Mouse (Mus musculus): ENCODE data around the gene Nedd9.

The Nedd9 gene

GRCm38 (mm10) chr13:41486606-41487408 is at the start of gene Nedd9:
Gene Nedd9, minus strand, starts transcription at chr13:41487362.
- in situ Hi-C loops (cut with MseI, MboI) = no loop called here

GRCm38 (mm10) chr13:41532625-41533024 is 45.5 kb upstream of the Nedd9 start:
- in situ Hi-C loops (cut with MseI, MboI) = no loop called here

GRCm38 (mm10) chr13:41530326-41530725 is 43.2 kb upstream of the Nedd9 start:
- in situ Hi-C loops (cut with MseI, MboI) = no loop called here

- in situ Hi-C loops (cut with MseI, MboI) = no loop called here
Observed at GRCm38 (mm10) chr13:41524208-41524607, 37.0 kb upstream of the Nedd9 start.

- in situ Hi-C loops (cut with MseI, MboI) = no loop called here
Observed at GRCm38 (mm10) chr13:41521296-41521695, 34.1 kb upstream of the Nedd9 start.

GRCm38 (mm10) chr13:41520549-41521161 is 33.5 kb upstream of the Nedd9 start:
- in situ Hi-C loops (cut with MseI, MboI) = no loop called here

GRCm38 (mm10) chr13:41519792-41520191 is 32.6 kb upstream of the Nedd9 start:
- in situ Hi-C loops (cut with MseI, MboI) = no loop called here

GRCm38 (mm10) chr13:41517193-41517592 is 30.0 kb upstream of the Nedd9 start:
- in situ Hi-C loops (cut with MseI, MboI) = no loop called here

GRCm38 (mm10) chr13:41515749-41516148 is 28.6 kb upstream of the Nedd9 start:
- in situ Hi-C loops (cut with MseI, MboI) = no loop called here

- in situ Hi-C loops (cut with MseI, MboI) = no loop called here
Observed at GRCm38 (mm10) chr13:41514918-41515317, 27.8 kb upstream of the Nedd9 start.

GRCm38 (mm10) chr13:41513456-41513855 is 26.3 kb upstream of the Nedd9 start:
- in situ Hi-C loops (cut with MseI, MboI) = no loop called here

- in situ Hi-C loops (cut with MseI, MboI) = no loop called here
Observed at GRCm38 (mm10) chr13:41512243-41512642, 25.1 kb upstream of the Nedd9 start.

GRCm38 (mm10) chr13:41510631-41511419 is 23.7 kb upstream of the Nedd9 start:
- in situ Hi-C loops (cut with MseI, MboI) = no loop called here

- in situ Hi-C loops (cut with MseI, MboI) = no loop called here
Observed at GRCm38 (mm10) chr13:41505594-41505993, 18.4 kb upstream of the Nedd9 start.

GRCm38 (mm10) chr13:41504997-41505396 is 17.8 kb upstream of the Nedd9 start:
- in situ Hi-C loops (cut with MseI, MboI) = no loop called here

GRCm38 (mm10) chr13:41504448-41504847 is 17.3 kb upstream of the Nedd9 start:
- in situ Hi-C loops (cut with MseI, MboI) = no loop called here

- in situ Hi-C loops (cut with MseI, MboI) = no loop called here
Observed at GRCm38 (mm10) chr13:41502917-41503301, 15.7 kb upstream of the Nedd9 start.

GRCm38 (mm10) chr13:41502136-41502916 is 15.2 kb upstream of the Nedd9 start:
- in situ Hi-C loops (cut with MseI, MboI) = no loop called here

- in situ Hi-C loops (cut with MseI, MboI) = no loop called here
Observed at GRCm38 (mm10) chr13:41500793-41501192, 13.6 kb upstream of the Nedd9 start.

GRCm38 (mm10) chr13:41498611-41499121 is 11.5 kb upstream of the Nedd9 start:
- in situ Hi-C loops (cut with MseI, MboI) = no loop called here

- in situ Hi-C loops (cut with MseI, MboI) = no loop called here
Observed at GRCm38 (mm10) chr13:41494681-41495080, 7.5 kb upstream of the Nedd9 start.

All from mouse trophoblast stem cell (cell line).